Mouse (Mus musculus): ENCODE data around the gene Pds5a. TPM values are rescaled to one million over a fixed set of nuclear protein-coding genes. Genes with fewer than 3 reads are reported as not detected.
A peak's percentile ranks its signal among the peaks of the same experiment; 100 is the strongest.
"Not testable (repeated sequence)": the region's sequence is repeated elsewhere in the genome, so short reads cannot be mapped to it uniquely, and the experiment has no call there.

Pds5a gene
- 10 to 100 TPM; 59.5 to 60.2 TPM for total RNA-seq (2021)

- DNase-seq (ENCODE audit: low spot score): peak; percentile 78
- intact Hi-C loops (cut with DNase I): loop anchor here (2.0 to 5.0 kb wide), 3 partner anchors 64 to 206 kb away; partner anchors contain the start of genes Gm43552 and N4bp2
These were observed at the start of gene Pds5a for GRCm38 (mm10) chr5:65697836-65698758. Gene Pds5a (minus strand): TSS chr5:65698273.

- intact Hi-C loops (cut with DNase I): no loop called here
- no peak for DNase-seq (ENCODE audit: low spot score)
These were observed 48.8 kb upstream of the Pds5a start for GRCm38 (mm10) chr5:65746908-65747307.

GRCm38 (mm10) chr5:65739366-65739765 lies 41.3 kb upstream of the Pds5a start:
- no peak for DNase-seq (ENCODE audit: low spot score)
- intact Hi-C loops (cut with DNase I): no loop called here

DNA sequence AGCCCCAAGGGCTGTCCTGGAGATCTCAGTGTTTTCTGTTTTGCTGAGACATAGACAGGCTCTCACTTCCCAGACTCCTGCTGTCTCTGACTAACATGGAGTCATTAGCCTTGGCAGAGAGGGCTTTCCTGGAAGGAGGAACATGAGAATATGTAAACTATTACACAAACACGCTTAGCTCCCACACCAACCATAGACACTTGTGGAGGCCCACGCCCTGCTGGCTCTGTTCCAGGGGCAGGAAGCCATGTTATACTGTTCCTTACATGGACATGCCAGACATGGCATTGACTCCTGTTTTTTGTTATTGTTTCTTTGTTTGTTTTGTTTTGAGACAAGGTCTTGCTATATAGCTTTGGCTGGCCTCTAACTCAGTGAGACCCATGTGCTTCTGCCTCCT lies 37.5 kb upstream of the Pds5a start:
- intact Hi-C loops (cut with DNase I): no loop called here
- DNase-seq (ENCODE audit: low spot score): no peak

DNA sequence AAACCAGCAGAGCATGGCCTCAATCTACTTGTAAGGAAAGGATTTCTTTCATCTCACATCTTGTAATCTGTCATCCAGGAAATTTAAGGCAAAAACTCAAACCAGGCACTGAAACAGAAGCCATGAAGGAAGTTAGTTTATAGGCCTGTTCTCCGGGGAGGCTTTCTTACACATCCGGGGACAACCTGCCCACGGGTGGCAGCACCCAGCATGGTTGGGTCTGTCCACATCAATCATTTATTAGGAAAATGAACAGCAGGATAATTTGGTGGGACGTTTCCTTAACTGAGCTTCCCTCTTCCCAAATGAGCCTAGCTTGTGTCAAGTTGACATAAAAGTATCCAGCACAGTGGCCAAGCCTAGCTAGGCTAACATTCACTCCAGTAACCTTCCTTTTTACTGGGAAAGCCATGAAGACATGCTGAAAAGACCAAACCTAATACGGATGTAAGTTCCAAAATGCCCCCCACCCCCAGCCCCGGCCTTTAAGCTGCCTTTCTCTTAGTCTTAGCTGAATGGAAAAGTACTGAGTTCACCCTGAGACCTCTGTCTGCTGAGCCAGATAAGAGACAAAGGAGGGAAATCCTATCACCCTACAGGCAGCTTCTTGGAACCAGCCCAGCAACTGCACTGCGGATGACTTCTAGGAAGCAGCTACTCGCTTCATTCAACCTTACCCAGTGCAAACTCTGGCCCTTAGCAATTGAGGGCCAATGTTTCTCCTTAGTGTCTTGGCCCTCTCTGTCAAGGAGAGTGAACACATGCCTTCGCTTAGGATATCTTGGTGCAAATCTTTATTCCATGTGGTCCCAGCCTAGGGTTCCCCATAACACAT lies 33.3 kb upstream of the Pds5a start:
- intact Hi-C loops (cut with DNase I): no loop called here
- DNase-seq (ENCODE audit: low spot score): peak; percentile 38

GRCm38 (mm10) chr5:65724311-65725054 lies 26.4 kb upstream of the Pds5a start:
- intact Hi-C loops (cut with DNase I): loop anchor here (2.0 kb wide), 1 partner anchor 38 kb away; the partner anchor contains the start of gene N4bp2
- peak; percentile 42 for DNase-seq (ENCODE audit: low spot score)

- intact Hi-C loops (cut with DNase I): no loop called here
- no peak for DNase-seq (ENCODE audit: low spot score)
These were observed 20.3 kb upstream of the Pds5a start for GRCm38 (mm10) chr5:65718368-65718767.

GRCm38 (mm10) chr5:65717903-65718211 lies 19.8 kb upstream of the Pds5a start:
- DNase-seq (ENCODE audit: low spot score); intact Hi-C loops (cut with DNase I): not testable (repeated sequence)

DNA sequence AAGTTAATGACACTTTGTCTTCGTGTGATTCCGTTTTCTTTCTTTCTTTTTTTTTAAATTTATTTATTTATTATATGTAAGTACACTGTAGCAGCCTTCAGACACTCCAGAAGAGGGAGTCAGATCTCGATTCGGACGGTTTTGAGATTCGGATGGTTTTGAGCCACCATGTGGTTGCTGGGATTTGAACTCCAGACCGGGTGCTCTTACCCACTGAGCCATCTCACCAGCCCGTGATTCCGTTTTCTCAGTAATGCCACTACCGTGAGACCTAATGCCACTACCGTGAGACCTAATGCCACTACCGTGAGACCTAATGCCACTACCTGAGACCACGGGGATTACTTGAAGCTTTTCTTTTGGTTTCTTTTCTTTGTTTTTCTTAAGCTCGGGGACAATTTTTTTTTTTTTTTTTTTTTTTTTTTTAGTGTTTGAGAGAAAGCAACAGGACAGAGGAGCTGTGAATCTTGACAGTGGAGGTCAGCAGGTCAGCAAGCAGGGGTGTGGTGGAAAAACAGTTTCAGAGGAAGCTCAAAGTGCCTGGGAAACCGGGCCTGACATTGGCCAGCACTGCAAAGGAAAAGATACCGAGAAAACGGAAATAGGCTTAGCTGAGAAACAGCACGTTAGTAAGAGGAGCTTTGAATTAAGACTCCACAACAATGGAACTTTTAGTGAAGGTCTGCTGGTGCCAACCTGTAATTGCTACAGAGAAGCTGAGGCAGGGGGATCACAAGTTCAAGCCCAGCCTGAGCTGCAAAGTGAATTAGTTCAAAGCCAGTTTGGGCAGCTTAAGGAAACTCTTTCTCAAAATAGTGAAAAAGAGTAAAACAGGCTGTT lies 19.2 kb upstream of the Pds5a start:
- no peak for DNase-seq (ENCODE audit: low spot score)
- intact Hi-C loops (cut with DNase I): no loop called here

GRCm38 (mm10) chr5:65715084-65715483 lies 17.0 kb upstream of the Pds5a start:
- DNase-seq (ENCODE audit: low spot score): no peak
- intact Hi-C loops (cut with DNase I): no loop called here

- intact Hi-C loops (cut with DNase I): loop anchor here (5.0 kb wide), 1 partner anchor 226 kb away; no protein-coding TSS in a partner anchor
- no peak for DNase-seq (ENCODE audit: low spot score)
These were observed 13.4 kb upstream of the Pds5a start for GRCm38 (mm10) chr5:65711463-65711862.

- intact Hi-C loops (cut with DNase I): loop anchor here (5.0 kb wide), 1 partner anchor 227 kb away; no protein-coding TSS in a partner anchor
- DNase-seq (ENCODE audit: low spot score): no peak
These were observed 12.2 kb upstream of the Pds5a start for GRCm38 (mm10) chr5:65710267-65710666.

- DNase-seq (ENCODE audit: low spot score): no peak
- intact Hi-C loops (cut with DNase I): no loop called here
These were observed 8.9 kb upstream of the Pds5a start for GRCm38 (mm10) chr5:65706979-65707378.

- no peak for DNase-seq (ENCODE audit: low spot score)
- intact Hi-C loops (cut with DNase I): no loop called here
These were observed 8.1 kb upstream of the Pds5a start for GRCm38 (mm10) chr5:65706171-65706570.

DNA sequence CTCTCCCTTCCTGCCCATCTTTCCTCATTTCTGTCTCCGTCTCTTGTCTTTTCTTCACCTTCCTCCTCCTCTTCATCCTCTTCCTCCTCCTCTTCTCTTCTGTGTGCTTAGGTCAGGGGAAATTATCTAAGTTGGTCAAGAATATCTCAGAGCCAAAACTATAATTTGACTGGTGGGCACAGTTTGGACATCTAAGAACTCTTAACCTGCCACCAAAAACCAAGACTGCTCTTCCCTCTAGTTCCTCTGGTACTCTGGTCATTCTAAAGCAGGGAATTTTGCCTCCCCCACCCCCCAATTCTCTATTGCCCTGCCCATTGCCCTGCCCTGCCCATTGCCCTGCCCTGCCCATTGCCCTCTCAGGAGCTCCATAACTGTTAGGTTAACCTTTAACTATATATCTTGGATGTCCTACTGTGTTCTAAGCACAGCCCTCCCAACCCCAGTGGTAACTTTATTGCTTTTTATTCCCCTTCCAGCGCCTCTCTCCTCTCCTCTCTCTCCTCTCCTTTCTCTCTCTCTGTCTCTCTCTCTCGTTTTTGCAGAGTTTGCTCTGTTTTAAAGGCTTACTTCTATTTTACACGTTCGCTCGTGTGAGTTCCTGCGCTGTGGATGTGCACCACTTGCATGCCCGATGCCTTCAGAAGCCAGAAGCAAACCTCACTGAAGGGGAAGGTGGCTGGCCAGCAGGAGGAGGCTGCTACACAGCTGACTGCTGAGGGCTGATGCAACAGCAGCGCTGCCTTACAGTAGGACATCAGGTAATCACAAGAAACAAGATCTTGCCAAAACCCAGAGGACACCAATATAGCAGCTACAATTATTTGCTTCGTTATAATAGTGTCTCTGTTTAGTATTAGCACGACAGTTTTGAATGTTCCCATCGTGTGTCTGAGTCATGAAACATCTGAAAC lies 6.9 kb upstream of the Pds5a start:
- no peak for DNase-seq (ENCODE audit: low spot score)
- intact Hi-C loops (cut with DNase I): no loop called here

- DNase-seq (ENCODE audit: low spot score): no peak
- intact Hi-C loops (cut with DNase I): no loop called here
These were observed 5.2 kb upstream of the Pds5a start for GRCm38 (mm10) chr5:65703261-65703660.

DNA sequence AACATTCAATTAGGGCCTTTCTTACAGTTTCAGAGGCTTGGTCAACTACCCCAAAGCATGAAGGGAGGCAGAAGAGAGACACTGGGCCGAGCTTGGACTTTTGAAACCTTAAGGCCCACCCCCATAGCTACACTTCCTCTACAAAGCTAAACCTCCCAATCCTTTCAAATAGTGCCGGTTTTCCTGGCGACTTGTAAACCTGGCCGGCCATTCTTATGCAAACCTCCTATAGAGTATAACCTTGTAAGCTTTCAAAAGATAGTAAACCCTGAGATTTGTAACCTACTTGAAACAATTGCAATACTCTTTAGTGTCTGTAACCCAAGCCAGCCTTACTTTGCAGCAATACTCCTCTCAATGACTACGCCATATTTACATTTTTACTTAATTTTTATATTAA lies 2.0 kb upstream of the Pds5a start:
- no peak for DNase-seq (ENCODE audit: low spot score)
- intact Hi-C loops (cut with DNase I): no loop called here

DNA sequence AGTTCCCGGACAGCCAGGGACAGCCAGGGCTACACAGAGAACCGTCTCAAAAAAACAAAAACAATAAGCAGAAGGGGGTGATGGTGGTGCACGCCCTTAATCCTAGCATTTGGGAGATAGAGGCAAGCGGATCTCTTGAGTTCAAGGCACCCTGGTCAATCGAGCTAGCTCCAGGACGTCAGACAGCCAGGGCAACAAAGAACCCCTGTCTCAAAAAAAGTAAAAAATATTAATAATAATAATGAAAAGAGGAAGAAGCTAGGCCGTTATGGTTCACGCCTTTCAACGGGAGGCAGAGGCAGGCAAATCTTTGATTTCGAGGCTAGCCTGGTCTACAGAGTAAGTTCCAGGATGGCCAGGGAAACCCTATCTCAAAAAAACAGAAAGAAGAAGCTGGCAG lies 1.1 kb upstream of the Pds5a start:
- intact Hi-C loops (cut with DNase I): loop anchor here (5.0 kb wide), 2 partner anchors 63 to 207 kb away; partner anchors contain the start of genes Gm43552 and N4bp2
- DNase-seq (ENCODE audit: low spot score): no peak
